Mouse (Mus musculus): ENCODE data around the gene Dcdc2b. TPM values are rescaled to one million over a fixed set of nuclear protein-coding genes. Genes with fewer than 3 reads are reported as not detected.

Dcdc2b gene
- polyA plus RNA-seq, 1 experiment: 0.40 TPM

DNA sequence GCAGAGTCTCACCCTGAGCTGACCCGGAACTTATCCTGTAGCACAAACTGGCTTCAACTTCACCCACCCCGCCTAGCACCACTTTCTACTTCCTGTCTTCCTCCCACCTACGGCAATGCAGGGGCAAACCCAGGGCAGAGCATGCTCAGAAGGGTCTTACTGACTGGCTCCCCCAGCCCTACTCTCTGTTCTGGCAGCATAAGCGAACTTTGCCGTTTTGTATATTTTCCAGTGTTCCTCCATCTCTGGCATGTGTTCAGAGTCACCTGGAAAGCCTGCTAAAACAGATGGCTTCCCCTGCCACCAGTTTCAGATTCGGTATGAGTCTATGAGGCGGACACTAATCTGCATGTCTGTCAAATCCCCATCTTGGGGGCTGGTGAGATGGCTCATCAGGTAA, 33.7 kb downstream of the Dcdc2b start:
- Histone ChIP-seq H3ac (ENCODE audit: control insufficient read depth, insufficient read length, low read depth) (no peak overlapping the region), H3K79me3 (ENCODE audit: low read depth) (no peaks in the 10 kb centered on the region), H3K79me2 (ENCODE audit: control insufficient read depth, insufficient read depth) (no peaks in the 10 kb centered on the region), H3K4me3 (ENCODE audit: insufficient read depth, poor library complexity, severe bottlenecking) (no peak overlapping the region), H3K27me3 (ENCODE audit: control insufficient read depth, insufficient read depth, insufficient read length) (no peaks in the 10 kb centered on the region), H3K36me3 (ENCODE audit: control insufficient read depth, insufficient read depth) (no peaks in the 10 kb centered on the region)
- TF ChIP-seq CTCF (IDR thresholded peaks at IDR 0.05; ENCODE audit: control insufficient read depth, insufficient read depth, insufficient read length): no peak

DNA sequence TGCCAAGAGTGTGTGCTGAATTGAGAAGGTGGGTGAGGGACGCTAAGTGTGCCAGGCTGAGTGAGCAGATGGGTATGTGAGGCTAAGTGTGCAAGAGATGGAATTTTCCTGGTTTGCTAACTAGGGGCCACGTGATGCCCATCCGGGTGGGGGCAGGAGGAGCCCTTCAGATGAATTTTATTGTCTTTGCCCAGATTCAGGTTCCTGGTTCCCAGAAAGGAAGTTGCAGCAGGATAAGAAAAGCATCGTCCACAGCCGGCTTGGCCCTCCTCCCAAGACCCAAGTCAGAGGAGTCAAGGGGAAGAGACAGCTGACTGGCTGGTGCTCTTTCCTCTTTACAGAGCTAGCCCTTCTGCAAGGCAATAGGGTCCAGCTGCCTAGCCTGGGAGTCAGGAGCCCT, 35.6 kb downstream of the Dcdc2b start, which contains the start of gene Fam167b:
TSS of gene Fam167b (minus strand) at position 84 of the 400 bp plus-strand sequence.
- TF ChIP-seq MAX (IDR thresholded peaks at IDR 0.05) (no peak), CTCF (IDR thresholded peaks at IDR 0.05; ENCODE audit: control insufficient read depth, insufficient read depth, insufficient read length) (no peak), FOSL1 (IDR thresholded peaks at IDR 0.05; ENCODE audit: insufficient read depth, low read length, poor library complexity, severe bottlenecking) (no peak), MYOG (IDR thresholded peaks at IDR 0.05; ENCODE audit: control insufficient read depth, extremely low read depth, insufficient read length) (no peak), CEBPB (IDR thresholded peaks at IDR 0.05; ENCODE audit: low read depth) (no peak)
- Histone ChIP-seq H3K79me3 (ENCODE audit: low read depth) (no peaks in the 10 kb centered on the region), H3K79me2 (ENCODE audit: control insufficient read depth, insufficient read depth) (no peaks in the 10 kb centered on the region), H3ac (ENCODE audit: control insufficient read depth, insufficient read length, low read depth) (no peak within 1 kb of the TSS), H3K27me3 (ENCODE audit: control insufficient read depth, insufficient read depth, insufficient read length) (no peaks in the 10 kb centered on the region), H3K4me3 (ENCODE audit: insufficient read depth, poor library complexity, severe bottlenecking) (no peak within 1 kb of the TSS), H3K36me3 (ENCODE audit: control insufficient read depth, insufficient read depth) (no peaks in the 10 kb centered on the region)

- no peaks in the 10 kb centered on the region for H3K79me3 ChIP-seq (ENCODE audit: low read depth)
These were observed 36.4 kb downstream of the Dcdc2b start for GRCm38 (mm10) chr4:129577688-129578087.

GRCm38 (mm10) chr4:129576863-129577491, 37.1 kb downstream of the Dcdc2b start:
- Histone ChIP-seq H3K4me3 (ENCODE audit: insufficient read depth, poor library complexity, severe bottlenecking) (no peak overlapping the region), H3K27me3 (ENCODE audit: control insufficient read depth, insufficient read depth, insufficient read length) (no peaks in the 10 kb centered on the region), H3K79me2 (ENCODE audit: control insufficient read depth, insufficient read depth) (no peaks in the 10 kb centered on the region), H3K36me3 (ENCODE audit: control insufficient read depth, insufficient read depth) (no peaks in the 10 kb centered on the region), H3ac (ENCODE audit: control insufficient read depth, insufficient read length, low read depth) (no peak overlapping the region), H3K79me3 (ENCODE audit: low read depth) (no peaks in the 10 kb centered on the region)
- TF ChIP-seq CEBPB (IDR thresholded peaks at IDR 0.05; ENCODE audit: low read depth) (no peak), MYOD1 (IDR thresholded peaks at IDR 0.05; ENCODE audit: control insufficient read depth, insufficient read length, low read depth) (no peak), FOSL1 (IDR thresholded peaks at IDR 0.05; ENCODE audit: insufficient read depth, low read length, poor library complexity, severe bottlenecking) (no peak), CTCF (IDR thresholded peaks at IDR 0.05; ENCODE audit: control insufficient read depth, insufficient read depth, insufficient read length) (peak; percentile 47)

More at GRCm38 (mm10) chr4:129577688-129578087, 36.4 kb downstream of the Dcdc2b start:
- Histone ChIP-seq H3K4me3 (ENCODE audit: insufficient read depth, poor library complexity, severe bottlenecking) (no peak overlapping the region), H3ac (ENCODE audit: control insufficient read depth, insufficient read length, low read depth) (no peak overlapping the region), H3K27me3 (ENCODE audit: control insufficient read depth, insufficient read depth, insufficient read length) (no peaks in the 10 kb centered on the region), H3K79me2 (ENCODE audit: control insufficient read depth, insufficient read depth) (no peaks in the 10 kb centered on the region), H3K36me3 (ENCODE audit: control insufficient read depth, insufficient read depth) (no peaks in the 10 kb centered on the region)
- TF ChIP-seq USF1 (IDR thresholded peaks at IDR 0.05; ENCODE audit: low read depth) (no peak), MYOD1 (IDR thresholded peaks at IDR 0.05; ENCODE audit: control insufficient read depth, insufficient read length, low read depth) (no peak), FOSL1 (IDR thresholded peaks at IDR 0.05; ENCODE audit: insufficient read depth, low read length, poor library complexity, severe bottlenecking) (no peak), MYOG (IDR thresholded peaks at IDR 0.05; ENCODE audit: control insufficient read depth, extremely low read depth, insufficient read length) (no peak), MAX (IDR thresholded peaks at IDR 0.05) (no peak), CEBPB (IDR thresholded peaks at IDR 0.05; ENCODE audit: low read depth) (no peak), CTCF (IDR thresholded peaks at IDR 0.05; ENCODE audit: control insufficient read depth, insufficient read depth, insufficient read length) (no peak)

DNA sequence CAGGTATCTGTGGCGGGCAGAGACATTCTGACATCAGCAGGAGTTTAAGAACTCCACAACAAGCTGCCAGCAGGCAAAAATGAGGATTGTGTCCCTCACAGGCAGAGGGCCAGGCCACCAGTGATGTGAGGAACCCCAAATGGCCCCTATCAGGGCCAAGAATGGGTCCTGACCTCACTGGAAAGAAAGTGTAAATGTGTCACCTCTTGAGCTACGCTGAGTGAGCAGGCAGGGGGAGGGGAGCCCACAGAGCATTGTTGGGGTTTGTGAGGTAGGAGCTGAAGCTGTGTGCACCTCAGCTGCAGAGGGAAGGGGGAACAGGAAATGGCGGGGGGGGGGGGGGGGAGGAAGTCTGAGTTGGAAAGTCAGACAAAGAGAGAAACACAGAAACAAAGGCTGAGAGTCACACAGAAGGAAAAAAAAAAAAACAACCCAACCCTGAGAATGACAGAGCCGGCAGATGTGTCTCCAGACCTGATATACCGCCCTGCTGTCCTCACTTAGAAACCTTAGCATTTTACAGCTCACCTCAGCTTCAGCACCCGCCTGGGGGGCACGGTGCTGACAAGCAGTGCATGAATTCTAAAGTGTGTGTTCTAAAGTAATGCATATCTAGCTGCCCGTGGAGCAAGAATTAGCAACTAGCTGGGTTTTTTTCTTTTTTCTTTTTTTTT, 38.7 kb downstream of the Dcdc2b start:
- Histone ChIP-seq H3ac (ENCODE audit: control insufficient read depth, insufficient read length, low read depth) (no peak overlapping the region), H3K36me3 (ENCODE audit: control insufficient read depth, insufficient read depth) (no peaks in the 10 kb centered on the region), H3K27me3 (ENCODE audit: control insufficient read depth, insufficient read depth, insufficient read length) (no peaks in the 10 kb centered on the region), H3K4me3 (ENCODE audit: insufficient read depth, poor library complexity, severe bottlenecking) (no peak overlapping the region), H3K79me3 (ENCODE audit: low read depth) (no peaks in the 10 kb centered on the region), H3K79me2 (ENCODE audit: control insufficient read depth, insufficient read depth) (no peaks in the 10 kb centered on the region)
- TF ChIP-seq USF1 (IDR thresholded peaks at IDR 0.05; ENCODE audit: low read depth): no peak
- no peak for TF ChIP-seq CTCF (IDR thresholded peaks at IDR 0.05; ENCODE audit: control insufficient read depth, insufficient read depth, insufficient read length)
- no peak for TF ChIP-seq CEBPB (IDR thresholded peaks at IDR 0.05; ENCODE audit: low read depth)
- no peak for TF ChIP-seq MYOG (IDR thresholded peaks at IDR 0.05; ENCODE audit: control insufficient read depth, extremely low read depth, insufficient read length)
- no peak for TF ChIP-seq FOSL1 (IDR thresholded peaks at IDR 0.05; ENCODE audit: insufficient read depth, low read length, poor library complexity, severe bottlenecking)
- TF ChIP-seq MYOD1 (IDR thresholded peaks at IDR 0.05; ENCODE audit: control insufficient read depth, insufficient read length, low read depth): no peak
- no peak for TF ChIP-seq MAX (IDR thresholded peaks at IDR 0.05)

GRCm38 (mm10) chr4:129573430-129573829, 40.6 kb downstream of the Dcdc2b start, which contains the start of gene Lck:
TSS of gene Lck (minus strand) at chr4:129573641.
- Histone ChIP-seq H3K79me2 (ENCODE audit: control insufficient read depth, insufficient read depth) (no peaks in the 10 kb centered on the region), H3K79me3 (ENCODE audit: low read depth) (no peaks in the 10 kb centered on the region), H3K36me3 (ENCODE audit: control insufficient read depth, insufficient read depth) (no peaks in the 10 kb centered on the region), H3K4me3 (ENCODE audit: insufficient read depth, poor library complexity, severe bottlenecking) (no peak within 1 kb of the TSS), H3ac (ENCODE audit: control insufficient read depth, insufficient read length, low read depth) (no peak within 1 kb of the TSS), H3K27me3 (ENCODE audit: control insufficient read depth, insufficient read depth, insufficient read length) (no peaks in the 10 kb centered on the region)
- no peak for TF ChIP-seq USF1 (IDR thresholded peaks at IDR 0.05; ENCODE audit: low read depth)
- no peak for TF ChIP-seq CEBPB (IDR thresholded peaks at IDR 0.05; ENCODE audit: low read depth)

Data from C2C12 (cell line).